Mouse (Mus musculus) brain, adult 2 months (tissue): ENCODE results near the gene Lactbl1.
A peak's percentile ranks its signal among the peaks of the same experiment; 100 is the strongest.

Experiments used
- DNase-seq: peaks from one replicate; pipeline ENCODE4 v3.0.0; 2011; ENCODE audit warnings: low read depth, low spot score

Lactbl1 gene

GRCm38 (mm10) chr4:136636983-136637562 lies 14.7 kb downstream of the Lactbl1 start:
- DNase-seq: no peak

- DNase-seq: peak; percentile 90
Observed at GRCm38 (mm10) chr4:136637563-136638229, 15.3 kb downstream of the Lactbl1 start.

- DNase-seq: no peak
Observed at GRCm38 (mm10) chr4:136638230-136638750, 15.9 kb downstream of the Lactbl1 start.

- no peak for DNase-seq
Observed at GRCm38 (mm10) chr4:136638890-136639289, 16.5 kb downstream of the Lactbl1 start.

- peak; percentile 82 for DNase-seq
Observed at GRCm38 (mm10) chr4:136648922-136649479, 26.6 kb downstream of the Lactbl1 start.

- peak; percentile 54 for DNase-seq
Observed at GRCm38 (mm10) chr4:136649480-136650196, 27.2 kb downstream of the Lactbl1 start.

- no peak for DNase-seq
Observed at GRCm38 (mm10) chr4:136650261-136650660, 27.8 kb downstream of the Lactbl1 start.

GRCm38 (mm10) chr4:136651357-136651811 lies 29.0 kb downstream of the Lactbl1 start:
- peak; percentile 56 for DNase-seq

- DNase-seq: peak; percentile 68
Observed at GRCm38 (mm10) chr4:136651882-136652527, 29.6 kb downstream of the Lactbl1 start.

- peak; percentile 33 for DNase-seq
Observed at GRCm38 (mm10) chr4:136652528-136652910, 30.1 kb downstream of the Lactbl1 start.

- DNase-seq: no peak
Observed at GRCm38 (mm10) chr4:136653019-136653418, 30.6 kb downstream of the Lactbl1 start.

- DNase-seq: no peak
Observed at GRCm38 (mm10) chr4:136653692-136654234, 31.3 kb downstream of the Lactbl1 start.

- DNase-seq: no peak
Observed at GRCm38 (mm10) chr4:136657914-136658313, 35.5 kb downstream of the Lactbl1 start.

GRCm38 (mm10) chr4:136665068-136665467 lies 42.6 kb downstream of the Lactbl1 start:
- DNase-seq: peak; percentile 80

GRCm38 (mm10) chr4:136666002-136666401 lies 43.6 kb downstream of the Lactbl1 start:
- DNase-seq: no peak

- peak; percentile 57 for DNase-seq
Observed at GRCm38 (mm10) chr4:136667757-136668156, 45.3 kb downstream of the Lactbl1 start.

GRCm38 (mm10) chr4:136672335-136673090 lies 50.1 kb downstream of the Lactbl1 start:
- no peak for DNase-seq

GRCm38 (mm10) chr4:136675439-136675838 lies 53.0 kb downstream of the Lactbl1 start:
- no peak for DNase-seq

GRCm38 (mm10) chr4:136678480-136678879 lies 56.1 kb downstream of the Lactbl1 start:
- peak; percentile 96 for DNase-seq

GRCm38 (mm10) chr4:136679221-136679620 lies 56.8 kb downstream of the Lactbl1 start:
- no peak for DNase-seq
